Mouse (Mus musculus) embryonic facial prominence, embryonic 11.5 days (tissue): ENCODE data around the gene Clk2. TPM values are rescaled to one million over a fixed set of nuclear protein-coding genes. Genes with fewer than 3 reads are reported as not detected.

Source experiments
- ATAC-seq: fragments of 200-750 bp; cut with Nextera tagmentation; replicated peaks from 2 replicates; pipeline ENCODE4 v1.8.0; 2017; ENCODE audit warnings: low read depth; ENCODE audit not compliant: insufficient number of reproducible peaks, low FRiP score, low TSS enrichment
- DNase-seq: peaks from one replicate; pipeline ENCODE4 v3.0.0-alpha.2; 2015; ENCODE audit warnings: low spot score
- H3K27ac ChIP-seq: fragments of 300-500 bp; sonication (generic); replicated peaks from 2 replicates; pipeline ENCODE4 v1.5.1; 2014; ENCODE audit warnings: mild to moderate bottlenecking, low read depth, low read length, control low read depth
- H3K27me3 ChIP-seq: fragments of 300-500 bp; sonication (generic); 2 replicates; pipeline ENCODE4 v1.6.1; 2014; ENCODE audit warnings: mild to moderate bottlenecking, low read length, moderate library complexity, mixed read lengths; ENCODE audit not compliant: control insufficient read depth, insufficient read depth
- H3K36me3 ChIP-seq: fragments of 300-500 bp; sonication (generic); replicated peaks from 2 replicates; pipeline ENCODE4 v1.6.1; 2014; ENCODE audit warnings: low read depth, mild to moderate bottlenecking, low read length, moderate library complexity, mixed read lengths; ENCODE audit not compliant: control insufficient read depth, insufficient read depth
- H3K4me1 ChIP-seq: fragments of 300-500 bp; sonication (generic); 2 replicates; pipeline ENCODE4 v1.6.1; 2014; ENCODE audit warnings: low read length, mixed read lengths; ENCODE audit not compliant: control insufficient read depth, insufficient read depth
- H3K4me2 ChIP-seq: fragments of 300-500 bp; sonication (generic); 2 replicates; pipeline ENCODE4 v1.6.1; 2014; ENCODE audit warnings: low read depth, mild to moderate bottlenecking, control low read depth, low read length, moderate library complexity
- H3K4me3 ChIP-seq: fragments of 300-500 bp; sonication (generic); 2 replicates; pipeline ENCODE4 v1.5.1; 2014; ENCODE audit warnings: low read depth, low read length, control low read depth
- H3K9ac ChIP-seq: fragments of 300-500 bp; sonication (generic); replicated peaks from 2 replicates; pipeline ENCODE4 v1.6.1; 2014; ENCODE audit warnings: mild to moderate bottlenecking, control low read depth, low read length
- H3K9me3 ChIP-seq: fragments of 300-500 bp; sonication (generic); replicated peaks from 2 replicates; pipeline ENCODE4 v1.6.1; 2016; ENCODE audit warnings: mild to moderate bottlenecking, low read length, inconsistent platforms, mixed read lengths; ENCODE audit not compliant: control insufficient read depth
- WGBS: fragments of 180-500 bp; shearing (Covaris S2); extraction: QIAGEN DNeasy Blood & Tissue Kit; methylation state at CpG from one replicate; pipeline ENCODE4 v1.1.7; 2014; 5-methylcytosine and 5-hydroxymethylcytosine counted together
- polyA plus RNA-seq: library from polyadenylated mRNA; unstranded; fragments of >200 nt; fragmentation: Nextera tagmentation; extraction: Ambion mirVana; gene quantifications from 2 replicates; pipeline ENCODE4 v1.2.1, GENCODE M21; 2014

Gene Clk2
- polyA plus RNA-seq, 1 experiment from 2014 or later, result 28.2 TPM

- H3K27ac ChIP-seq, result no peak overlapping the region
- H3K9me3 ChIP-seq, result no peaks in the 10 kb centered on the region
- DNase-seq, result no peak
- H3K36me3 ChIP-seq, result no peaks in the 10 kb centered on the region
- H3K4me2 ChIP-seq, result no peak overlapping the region; the same call in 1 of the 2 replicates
- no peaks in the 10 kb centered on the region for H3K27me3 ChIP-seq
- H3K4me3 ChIP-seq, result no peak overlapping the region
- no peak for ATAC-seq
- H3K4me1 ChIP-seq, result no peaks in the 10 kb centered on the region
- 73% methylated on average over 7 of the region's 7 CpGs for WGBS
- H3K9ac ChIP-seq, result no peak overlapping the region; the same call in 1 of the 2 replicates
Measured at GRCm38 (mm10) chr3:89133063-89133450, 31.5 kb upstream of the Clk2 start.

- Histone ChIP-seq H3K9me3 (no peaks in the 10 kb centered on the region), H3K27me3 (no peaks in the 10 kb centered on the region), H3K4me1 (no peaks in the 10 kb centered on the region), H3K27ac (no peak overlapping the region), H3K36me3 (no peaks in the 10 kb centered on the region), H3K4me3 (no peak overlapping the region), H3K4me2 (no peak overlapping the region), H3K9ac (no peak overlapping the region)
- DNase-seq (no peak), ATAC-seq (no peak)
- WGBS, result 95% methylated on average over 1 of the region's 1 CpGs
Measured at GRCm38 (mm10) chr3:89133752-89134151, 30.8 kb upstream of the Clk2 start.

- no peak within 1 kb of the TSS for H3K4me3 ChIP-seq
- no peaks in the 10 kb centered on the region for H3K36me3 ChIP-seq
- H3K9ac ChIP-seq, result no peak within 1 kb of the TSS
Measured at GRCm38 (mm10) chr3:89135958-89136357, 28.6 kb upstream of the Clk2 start, which contains the start of gene Pklr. Gene Pklr (plus strand): TSS chr3:89136142.

GRCm38 (mm10) chr3:89136365-89136764 is 28.2 kb upstream of the Clk2 start:
- Histone ChIP-seq H3K9me3 (no peaks in the 10 kb centered on the region), H3K9ac (no peak overlapping the region), H3K36me3 (no peaks in the 10 kb centered on the region), H3K4me2 (no peak overlapping the region), H3K4me3 (no peak overlapping the region), H3K27ac (no peak overlapping the region), H3K4me1 (no peaks in the 10 kb centered on the region), H3K27me3 (no peaks in the 10 kb centered on the region)
- peak; percentile 46 for DNase-seq
- 41% methylated on average over 9 of the region's 9 CpGs for WGBS
- ATAC-seq, result no peak; the same call in 1 of the 2 replicates

More at GRCm38 (mm10) chr3:89135958-89136357, 28.6 kb upstream of the Clk2 start, which contains the start of gene Pklr:
- ATAC-seq (no peak), DNase-seq (no peak)
- Histone ChIP-seq H3K27me3 (no peaks in the 10 kb centered on the region), H3K4me2 (no peak within 1 kb of the TSS; the same call in 1 of the 2 replicates), H3K4me1 (no peaks in the 10 kb centered on the region), H3K27ac (no peak within 1 kb of the TSS), H3K9me3 (no peaks in the 10 kb centered on the region)
- WGBS, result 58% methylated on average over 3 of the region's 3 CpGs

- Histone ChIP-seq H3K27me3 (peaks cover 10% of the 10 kb centered on the region), H3K9me3 (no peaks in the 10 kb centered on the region), H3K27ac (no peak overlapping the region), H3K4me1 (peaks cover 4% of the 10 kb centered on the region), H3K4me3 (no peak overlapping the region), H3K36me3 (no peaks in the 10 kb centered on the region), H3K9ac (no peak overlapping the region), H3K4me2 (no peak overlapping the region)
- 85% methylated on average over 10 of the region's 10 CpGs for WGBS
- ATAC-seq (no peak), DNase-seq (no peak)
Measured at GRCm38 (mm10) chr3:89144821-89145220, 19.8 kb upstream of the Clk2 start.

GRCm38 (mm10) chr3:89145566-89145965 is 19.0 kb upstream of the Clk2 start:
- Histone ChIP-seq H3K36me3 (no peaks in the 10 kb centered on the region), H3K27ac (no peak overlapping the region), H3K4me2 (no peak overlapping the region), H3K4me1 (peaks cover 4% of the 10 kb centered on the region), H3K27me3 (peaks cover 10% of the 10 kb centered on the region), H3K9me3 (no peaks in the 10 kb centered on the region), H3K9ac (no peak overlapping the region), H3K4me3 (no peak overlapping the region)
- DNase-seq (peak; percentile 47), ATAC-seq (no peak)
- 30% methylated on average over 8 of the region's 8 CpGs for WGBS

- Histone ChIP-seq H3K4me1 (peaks cover 4% of the 10 kb centered on the region), H3K4me2 (peak overlapping the region; percentile 57), H3K27ac (no peak overlapping the region), H3K27me3 (peaks cover 10% of the 10 kb centered on the region), H3K36me3 (no peaks in the 10 kb centered on the region), H3K4me3 (peak overlapping the region; percentile 15), H3K9me3 (no peaks in the 10 kb centered on the region), H3K9ac (peak overlapping the region; percentile 18; the same call in 1 of the 2 replicates)
- 21% methylated on average over 26 of the region's 26 CpGs for WGBS
- peak; percentile 72; the same call in 1 of the 2 replicates for ATAC-seq
- DNase-seq, result peak; percentile 37
Measured at GRCm38 (mm10) chr3:89147101-89147978, 17.3 kb upstream of the Clk2 start.

- Histone ChIP-seq H3K4me3 (peak overlapping the region; percentile 15), H3K4me1 (peaks cover 4% of the 10 kb centered on the region), H3K36me3 (no peaks in the 10 kb centered on the region), H3K9ac (peak overlapping the region; percentile 18; the same call in 1 of the 2 replicates), H3K4me2 (peak overlapping the region; percentile 57), H3K27me3 (peaks cover 10% of the 10 kb centered on the region), H3K9me3 (no peaks in the 10 kb centered on the region), H3K27ac (no peak overlapping the region)
- ATAC-seq, result peak; percentile 22; the same call in 1 of the 2 replicates
- WGBS, result 8% methylated on average over 15 of the region's 15 CpGs
- DNase-seq, result peak; percentile 29
Measured at GRCm38 (mm10) chr3:89147979-89148311, 16.6 kb upstream of the Clk2 start.
